Mouse (Mus musculus) forebrain, embryonic 14.5 days (tissue): Measurements from ENCODE around the gene Hdac7. TPM values are rescaled to one million over a fixed set of nuclear protein-coding genes. Genes with fewer than 3 reads are reported as not detected.

Experiments
- ATAC-seq: fragments of 200-750 bp; cut with Nextera tagmentation; 2 replicates; pipeline ENCODE4 v1.8.0; 2017; ENCODE audit warnings: mild to moderate bottlenecking, moderate library complexity
- DNase-seq: peaks from one replicate; pipeline ENCODE4 v3.0.0-alpha.2; 2015; ENCODE audit warnings: low spot score
- H3K27ac ChIP-seq: fragments of 300-500 bp; sonication (generic); 2 replicates; pipeline ENCODE4 v1.5.1; 2014; ENCODE audit warnings: low read depth, mild to moderate bottlenecking, control low read depth, low read length, moderate library complexity
- H3K27me3 ChIP-seq: fragments of 300-500 bp; sonication (generic); replicated peaks from 2 replicates; pipeline ENCODE4 v1.6.1; 2014; ENCODE audit warnings: low read length, control low read depth, mixed read lengths; ENCODE audit not compliant: control insufficient read depth, insufficient read depth
- H3K36me3 ChIP-seq: fragments of 300-500 bp; sonication (generic); 2 replicates; pipeline ENCODE4 v1.6.1; 2014; ENCODE audit warnings: low read length, control low read depth; ENCODE audit not compliant: control insufficient read depth, insufficient read depth
- H3K4me1 ChIP-seq: fragments of 300-500 bp; sonication (generic); 2 replicates; pipeline ENCODE4 v1.6.1; 2014; ENCODE audit warnings: antibody characterized with exemption, low read length, control low read depth; ENCODE audit not compliant: control insufficient read depth, insufficient read depth
- H3K4me2 ChIP-seq: fragments of 300-500 bp; sonication (generic); 2 replicates; pipeline ENCODE4 v1.6.1; 2014; ENCODE audit warnings: mild to moderate bottlenecking, control low read depth, low read length
- H3K4me3 ChIP-seq: fragments of 300-500 bp; sonication (generic); 2 replicates; pipeline ENCODE4 v1.5.1; 2014; ENCODE audit warnings: low read depth, low read length, control low read depth
- H3K9ac ChIP-seq: fragments of 300-500 bp; sonication (generic); 2 replicates; pipeline ENCODE4 v1.6.1; 2014; ENCODE audit warnings: mild to moderate bottlenecking, low read length, control low read depth, moderate library complexity
- H3K9me3 ChIP-seq: fragments of 300-500 bp; sonication (generic); replicated peaks from 2 replicates; pipeline ENCODE4 v1.6.1; 2016; ENCODE audit warnings: low read length, control low read depth, mixed read lengths; ENCODE audit not compliant: control insufficient read depth
- WGBS: fragments of 180-500 bp; shearing (Covaris S2); extraction: QIAGEN DNeasy Blood & Tissue Kit; methylation state at CpG from one replicate; pipeline ENCODE4 v1.1.7; 2014; 5-methylcytosine and 5-hydroxymethylcytosine counted together
- polyA plus RNA-seq: library from polyadenylated mRNA; unstranded; fragments of >200 nt; fragmentation: Nextera tagmentation; extraction: Ambion mirVana; gene quantifications from 2 replicates; pipeline ENCODE4 v1.2.1, GENCODE M21; 2014

Gene Hdac7
- polyA plus RNA-seq, 1 experiment from 2014 or later = 19.5 TPM

- 91% methylated on average over 9 of the region's 9 CpGs for WGBS
- Histone ChIP-seq H3K4me1 (no peaks in the 10 kb centered on the region), H3K4me3 (no peak overlapping the region), H3K4me2 (no peak overlapping the region), H3K9me3 (no peaks in the 10 kb centered on the region), H3K36me3 (no peaks in the 10 kb centered on the region), H3K27ac (no peak overlapping the region), H3K9ac (no peak overlapping the region), H3K27me3 (no peaks in the 10 kb centered on the region)
- DNase-seq (no peak), ATAC-seq (no peak)
Observed at GRCm38 (mm10) chr15:97760006-97760405, 84.3 kb downstream of the Hdac7 start.

- H3K9me3 ChIP-seq = no peaks in the 10 kb centered on the region
- no peak for DNase-seq
- H3K27me3 ChIP-seq = no peaks in the 10 kb centered on the region
- H3K4me2 ChIP-seq = no peak overlapping the region
- peaks cover 5% of the 10 kb centered on the region for H3K4me1 ChIP-seq
- no peak overlapping the region for H3K9ac ChIP-seq
- H3K27ac ChIP-seq = no peak overlapping the region
- H3K4me3 ChIP-seq = no peak overlapping the region
- 56% methylated on average over 8 of the region's 8 CpGs for WGBS
- no peak for ATAC-seq
- no peaks in the 10 kb centered on the region for H3K36me3 ChIP-seq
Observed at GRCm38 (mm10) chr15:97755361-97755760, 88.9 kb downstream of the Hdac7 start.

GRCm38 (mm10) chr15:97754476-97754875, 89.8 kb downstream of the Hdac7 start:
- Histone ChIP-seq H3K27ac (no peak overlapping the region), H3K36me3 (no peaks in the 10 kb centered on the region), H3K9ac (no peak overlapping the region), H3K4me1 (peaks cover 8% of the 10 kb centered on the region), H3K4me3 (no peak overlapping the region), H3K9me3 (no peaks in the 10 kb centered on the region), H3K27me3 (no peaks in the 10 kb centered on the region), H3K4me2 (no peak overlapping the region)
- DNase-seq = no peak
- WGBS = 52% methylated on average over 6 of the region's 6 CpGs
- no peak for ATAC-seq

GRCm38 (mm10) chr15:97752491-97752890, 91.8 kb downstream of the Hdac7 start:
- peaks cover 8% of the 10 kb centered on the region for H3K4me1 ChIP-seq
- no peaks in the 10 kb centered on the region for H3K27me3 ChIP-seq
- DNase-seq = no peak
- WGBS = 91% methylated on average over 5 of the region's 5 CpGs
- H3K27ac ChIP-seq = no peak overlapping the region
- no peak for ATAC-seq
- H3K4me3 ChIP-seq = no peak overlapping the region
- H3K9me3 ChIP-seq = no peaks in the 10 kb centered on the region
- H3K36me3 ChIP-seq = no peaks in the 10 kb centered on the region
- no peak overlapping the region for H3K9ac ChIP-seq
- H3K4me2 ChIP-seq = no peak overlapping the region

- no peak overlapping the region for H3K9ac ChIP-seq
- H3K27ac ChIP-seq = no peak overlapping the region
- H3K4me2 ChIP-seq = no peak overlapping the region
- DNase-seq (no peak), ATAC-seq (no peak)
- no peak overlapping the region for H3K4me3 ChIP-seq
- WGBS = 88% methylated on average over 2 of the region's 2 CpGs
- H3K36me3 ChIP-seq = no peaks in the 10 kb centered on the region
- peaks cover 8% of the 10 kb centered on the region for H3K4me1 ChIP-seq
- no peaks in the 10 kb centered on the region for H3K27me3 ChIP-seq
- H3K9me3 ChIP-seq = no peaks in the 10 kb centered on the region
Observed at GRCm38 (mm10) chr15:97751676-97752075, 92.6 kb downstream of the Hdac7 start.

- H3K4me2 ChIP-seq = no peak overlapping the region
- no peaks in the 10 kb centered on the region for H3K9me3 ChIP-seq
- ATAC-seq (peak; percentile 93), DNase-seq (peak; percentile 89)
- WGBS = 13% methylated on average over 12 of the region's 12 CpGs
- no peaks in the 10 kb centered on the region for H3K27me3 ChIP-seq
- peaks cover 8% of the 10 kb centered on the region for H3K4me1 ChIP-seq
- H3K27ac ChIP-seq = peak overlapping the region; percentile 58
- H3K4me3 ChIP-seq = no peak overlapping the region
- H3K36me3 ChIP-seq = no peaks in the 10 kb centered on the region
- no peak overlapping the region for H3K9ac ChIP-seq
Observed at GRCm38 (mm10) chr15:97750697-97751096, 93.6 kb downstream of the Hdac7 start.

- Histone ChIP-seq H3K4me3 (no peak overlapping the region), H3K36me3 (no peaks in the 10 kb centered on the region), H3K27me3 (no peaks in the 10 kb centered on the region), H3K27ac (no peak overlapping the region), H3K4me1 (peaks cover 8% of the 10 kb centered on the region), H3K9me3 (no peaks in the 10 kb centered on the region), H3K4me2 (no peak overlapping the region), H3K9ac (no peak overlapping the region)
- ATAC-seq (no peak), DNase-seq (no peak)
- 91% methylated on average over 13 of the region's 13 CpGs for WGBS
Observed at GRCm38 (mm10) chr15:97749841-97750240, 94.5 kb downstream of the Hdac7 start.

GRCm38 (mm10) chr15:97749397-97749796, 94.9 kb downstream of the Hdac7 start:
- H3K9ac ChIP-seq = no peak overlapping the region
- no peak for DNase-seq
- H3K9me3 ChIP-seq = no peaks in the 10 kb centered on the region
- H3K4me3 ChIP-seq = no peak overlapping the region
- no peak overlapping the region for H3K27ac ChIP-seq
- no peaks in the 10 kb centered on the region for H3K36me3 ChIP-seq
- no peak overlapping the region for H3K4me2 ChIP-seq
- 89% methylated on average over 9 of the region's 9 CpGs for WGBS
- no peaks in the 10 kb centered on the region for H3K27me3 ChIP-seq
- no peak for ATAC-seq
- peaks cover 8% of the 10 kb centered on the region for H3K4me1 ChIP-seq

GRCm38 (mm10) chr15:97748964-97749363, 95.3 kb downstream of the Hdac7 start:
- H3K27me3 ChIP-seq = no peaks in the 10 kb centered on the region
- no peaks in the 10 kb centered on the region for H3K36me3 ChIP-seq
- H3K9me3 ChIP-seq = no peaks in the 10 kb centered on the region
- H3K4me1 ChIP-seq = peaks cover 8% of the 10 kb centered on the region
- 85% methylated on average over 4 of the region's 4 CpGs for WGBS
- no peak overlapping the region for H3K27ac ChIP-seq
- DNase-seq (no peak), ATAC-seq (no peak)
- H3K4me2 ChIP-seq = no peak overlapping the region
- H3K9ac ChIP-seq = no peak overlapping the region
- H3K4me3 ChIP-seq = no peak overlapping the region
